Mouse (Mus musculus) liver, adult 2 months (tissue): ENCODE results near the gene Cysltr1. TPM values are rescaled to one million over a fixed set of nuclear protein-coding genes. Genes with fewer than 3 reads are reported as not detected.

ENCODE experiments used
- DNase-seq: peaks from one replicate; pipeline ENCODE4 v3.0.0-alpha.2; 2011; ENCODE audit warnings: low read depth, low spot score; ENCODE audit errors: extremely low read depth
- H3K27ac ChIP-seq: fragments of 200-500 bp; replicated peaks from 2 replicates; pipeline ENCODE4 v1.5.1; 2012; ENCODE audit warnings: low read depth, mild to moderate bottlenecking, control low read depth, inconsistent platforms, low read length; ENCODE audit not compliant: insufficient read depth
- H3K27me3 ChIP-seq: fragments of 200-500 bp; 2 replicates; pipeline ENCODE4 v1.6.1; 2012; ENCODE audit warnings: mild to moderate bottlenecking, moderate library complexity, low read length, inconsistent platforms; ENCODE audit not compliant: control insufficient read depth, insufficient read depth
- H3K36me3 ChIP-seq: fragments of 200-500 bp; 2 replicates; pipeline ENCODE4 v1.6.1; 2012; ENCODE audit warnings: low read length, inconsistent platforms; ENCODE audit not compliant: control insufficient read depth, insufficient read depth
- H3K4me1 ChIP-seq: fragments of 200-500 bp; 2 replicates; pipeline ENCODE4 v1.6.1; 2011; ENCODE audit warnings: low read length; ENCODE audit not compliant: control insufficient read depth, insufficient read depth
- H3K4me3 ChIP-seq: fragments of 200-500 bp; 2 replicates; pipeline ENCODE4 v1.5.1; 2011; ENCODE audit warnings: low read depth, mild to moderate bottlenecking, control low read depth, low read length, moderate library complexity; ENCODE audit not compliant: insufficient read depth
- H3K79me2 ChIP-seq: fragments of 200-500 bp; 2 replicates; pipeline ENCODE4 v1.6.1; 2012; ENCODE audit warnings: inconsistent platforms, mild to moderate bottlenecking, low read length, moderate library complexity; ENCODE audit not compliant: control insufficient read depth, insufficient read depth
- H3K9ac ChIP-seq: fragments of 200-500 bp; 2 replicates; pipeline ENCODE4 v1.6.1; 2012; ENCODE audit warnings: low read depth, mild to moderate bottlenecking, control low read depth, inconsistent platforms, low read length
- CTCF ChIP-seq: fragments of 200-500 bp; IDR thresholded peaks from 2 replicates; pipeline ENCODE4 v1.5.1; 2011; ENCODE audit warnings: low read depth, low read length, control low read depth
- POLR2A ChIP-seq: fragments of 200-500 bp; IDR thresholded peaks from 2 replicates; pipeline ENCODE4 v1.6.1; 2011; ENCODE audit warnings: low read length, control low read depth; ENCODE audit not compliant: insufficient read depth; ENCODE audit errors: extremely low read depth
- WGBS: fragments of 180-500 bp; shearing (Covaris S2); methylation state at CpG from one replicate; pipeline ENCODE4 v1.1.7; 2018; 5-methylcytosine and 5-hydroxymethylcytosine counted together
- polyA plus RNA-seq: library from polyadenylated mRNA; depleted of rRNA; stranded (reverse); fragments of >200 nt; gene quantifications from 2 replicates; pipeline ENCODE4 v1.2.3, GENCODE M21; 2012; rRNA removed
- total RNA-seq: library from RNA; depleted of rRNA; stranded (reverse); fragments of >200 nt; gene quantifications from 2 replicates; pipeline ENCODE4 v1.2.3, GENCODE M21; 2014; rRNA removed

Gene Cysltr1
- total RNA-seq (1.1 and 1.6 TPM in 2 replicates), polyA plus RNA-seq (0.14 and 0.53 TPM in 2 replicates)

GRCm38 (mm10) chrX:106603386-106603785 is at the start of gene Cysltr1:
TSS of gene Cysltr1 (minus strand) at chrX:106603679.
- Histone ChIP-seq H3K27ac (no peak within 1 kb of the TSS), H3K36me3 (no peaks in the 10 kb centered on the region), H3K79me2 (no peaks in the 10 kb centered on the region), H3K4me3 (peak within 1 kb of the TSS; percentile 40), H3K27me3 (no peaks in the 10 kb centered on the region), H3K9ac (no peak within 1 kb of the TSS), H3K4me1 (no peaks in the 10 kb centered on the region)
- TF ChIP-seq CTCF = no peak
- no peak for TF ChIP-seq POLR2A
- peak; percentile 32 for DNase-seq
- WGBS = 15% methylated on average over 6 of the region's 6 CpGs

- Histone ChIP-seq H3K36me3 (no peaks in the 10 kb centered on the region), H3K27me3 (no peaks in the 10 kb centered on the region), H3K27ac (no peak overlapping the region), H3K9ac (no peak overlapping the region), H3K79me2 (no peaks in the 10 kb centered on the region), H3K4me1 (no peaks in the 10 kb centered on the region), H3K4me3 (no peak overlapping the region)
- DNase-seq = peak; percentile 16
- TF ChIP-seq POLR2A = no peak
- TF ChIP-seq CTCF = no peak
- WGBS = 80% methylated on average over 3 of the region's 3 CpGs
Measured at GRCm38 (mm10) chrX:106634799-106635541, 31.5 kb upstream of the Cysltr1 start.

GRCm38 (mm10) chrX:106633543-106633942 is 30.1 kb upstream of the Cysltr1 start:
- Histone ChIP-seq H3K79me2 (no peaks in the 10 kb centered on the region), H3K27me3 (no peaks in the 10 kb centered on the region), H3K4me3 (no peak overlapping the region), H3K9ac (no peak overlapping the region), H3K36me3 (no peaks in the 10 kb centered on the region), H3K4me1 (no peaks in the 10 kb centered on the region), H3K27ac (no peak overlapping the region)
- DNase-seq = peak; percentile 15
- no peak for TF ChIP-seq CTCF
- TF ChIP-seq POLR2A = no peak

GRCm38 (mm10) chrX:106628514-106628913 is 25.0 kb upstream of the Cysltr1 start:
- Histone ChIP-seq H3K4me1 (no peaks in the 10 kb centered on the region), H3K27me3 (no peaks in the 10 kb centered on the region), H3K4me3 (no peak overlapping the region), H3K79me2 (no peaks in the 10 kb centered on the region), H3K9ac (no peak overlapping the region), H3K36me3 (no peaks in the 10 kb centered on the region), H3K27ac (no peak overlapping the region)
- WGBS = 65% methylated on average over 1 of the region's 1 CpGs
- TF ChIP-seq POLR2A = no peak
- no peak for TF ChIP-seq CTCF
- DNase-seq = peak; percentile 5

- no peaks in the 10 kb centered on the region for H3K27me3 ChIP-seq
- no peak for TF ChIP-seq POLR2A
- no peak for TF ChIP-seq CTCF
- H3K79me2 ChIP-seq = no peaks in the 10 kb centered on the region
- no peaks in the 10 kb centered on the region for H3K36me3 ChIP-seq
- H3K9ac ChIP-seq = no peak overlapping the region
- no peak overlapping the region for H3K27ac ChIP-seq
- no peaks in the 10 kb centered on the region for H3K4me1 ChIP-seq
- 62% methylated on average over 3 of the region's 3 CpGs for WGBS
- no peak overlapping the region for H3K4me3 ChIP-seq
- no peak for DNase-seq
Measured at GRCm38 (mm10) chrX:106623667-106624066, 20.2 kb upstream of the Cysltr1 start.

- Histone ChIP-seq H3K4me1 (no peaks in the 10 kb centered on the region), H3K79me2 (no peaks in the 10 kb centered on the region), H3K27me3 (no peaks in the 10 kb centered on the region), H3K4me3 (no peak overlapping the region), H3K9ac (no peak overlapping the region), H3K27ac (no peak overlapping the region), H3K36me3 (no peaks in the 10 kb centered on the region)
- DNase-seq = no peak
- WGBS = 72% methylated on average over 1 of the region's 1 CpGs
- no peak for TF ChIP-seq CTCF
- TF ChIP-seq POLR2A = no peak
Measured at GRCm38 (mm10) chrX:106622512-106622911, 19.0 kb upstream of the Cysltr1 start.
